Mouse (Mus musculus): ENCODE results near the gene Pecam1.

DNA sequence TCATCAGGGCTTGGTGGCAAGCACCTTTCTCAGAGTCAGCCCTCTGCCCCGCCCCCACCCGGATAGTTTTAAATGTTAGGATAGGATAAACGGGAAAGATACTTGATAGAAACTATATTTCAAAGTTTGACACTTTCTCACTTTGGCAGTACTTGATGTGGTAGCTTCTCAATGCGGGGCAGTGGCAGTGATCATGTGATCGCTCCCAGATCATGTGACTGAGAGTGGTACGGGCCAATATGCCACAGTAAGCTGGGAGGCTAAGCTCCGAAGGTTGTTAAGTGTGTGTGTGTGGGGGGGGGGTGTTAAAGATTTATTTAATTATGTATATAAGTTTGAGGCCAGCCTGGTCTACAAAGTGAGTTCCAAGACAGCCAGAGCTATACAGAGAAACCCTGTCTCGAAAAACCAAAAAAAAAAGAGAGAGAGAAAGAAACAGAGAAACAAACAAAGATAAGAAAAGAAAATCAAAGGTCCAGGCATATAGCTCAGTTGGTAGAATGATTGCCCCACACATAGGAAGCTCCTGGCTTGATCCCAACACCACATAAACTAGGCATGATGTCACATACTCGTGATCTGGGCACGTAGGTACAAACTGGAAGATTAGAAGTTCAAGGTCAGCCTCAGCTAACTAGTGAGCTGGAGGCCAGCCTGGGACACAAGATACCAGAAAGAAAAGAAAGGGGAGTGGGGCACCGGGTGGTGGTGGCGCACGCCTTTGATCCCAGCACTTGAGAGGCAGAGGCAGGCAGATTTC, 132.4 kb downstream of the Pecam1 start:
- TF ChIP-seq POLR2A (IDR thresholded peaks at IDR 0.05; ENCODE audit: low read depth, low read length) (no peak), CTCF (conservative IDR thresholded peaks at IDR 0.05 in 1 of 2, IDR thresholded peaks at IDR 0.05 in 1 of 2; ENCODE audit: low read depth in 2 of 2, low read length in 2 of 2) (no peak), MXI1 (IDR thresholded peaks at IDR 0.05; ENCODE audit: low read depth, low read length) (no peak), E2F4 (IDR thresholded peaks at IDR 0.05; ENCODE audit: insufficient replicate concordance, low read depth, low read length) (no peak), ZNF384 (IDR thresholded peaks at IDR 0.05; ENCODE audit: low read depth, low read length) (no peak), ETS1 (conservative IDR thresholded peaks at IDR 0.05; ENCODE audit: low read depth, low read length) (no peak), SMC3 (IDR thresholded peaks at IDR 0.05; ENCODE audit: low read depth, low read length) (no peak)

Measured in CH12.LX (cell line).